Mouse (Mus musculus): ENCODE data around the gene Gdi2.

DNA sequence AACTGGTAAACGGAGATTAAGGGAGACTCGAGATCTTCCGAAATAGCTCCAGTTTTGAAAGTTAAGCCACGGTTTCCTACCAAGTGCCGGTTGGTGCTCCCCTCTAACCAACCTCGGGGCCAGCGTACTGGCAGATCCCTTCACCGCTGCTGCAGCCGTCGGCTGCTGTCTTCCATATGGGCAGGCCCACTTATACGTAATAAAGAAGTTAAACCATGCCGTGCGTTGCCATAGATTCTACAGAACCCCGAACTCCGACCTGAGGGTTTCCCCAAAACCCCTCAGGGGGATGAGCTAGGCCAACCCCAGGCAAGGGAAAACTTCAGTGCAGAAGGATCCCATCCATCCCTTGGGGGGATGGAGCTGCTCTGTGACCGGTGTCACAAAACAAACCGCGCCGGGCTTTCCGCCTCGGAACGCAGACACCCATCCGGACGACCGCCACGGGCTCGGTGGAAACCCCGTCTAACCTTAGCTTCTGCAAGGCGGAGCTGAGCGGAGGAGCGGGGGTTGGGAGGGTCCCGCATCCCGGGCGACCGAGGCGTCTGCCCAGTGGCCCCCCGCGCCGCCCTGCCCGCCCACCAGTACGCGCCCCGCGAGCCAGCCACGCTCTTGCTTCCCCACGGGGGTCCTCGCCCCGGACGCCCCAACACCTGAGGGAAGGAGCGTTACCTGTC is 72.4 kb downstream of the Gdi2 start:
- TF ChIP-seq EP300 (IDR thresholded peaks at IDR 0.05; ENCODE audit: insufficient read depth, low read depth, low read length) (no peak), CTCF (IDR thresholded peaks at IDR 0.05) (no peak), POLR2A (IDR thresholded peaks at IDR 0.05; ENCODE audit: insufficient read depth, low read depth, low read length) (no peak)

All from heart, adult 2 months (tissue).